Mouse (Mus musculus): Measurements from ENCODE around the gene Duxf3.

GRCm38 (mm10) chr10:58209710-58210467 is 22.6 kb downstream of the Duxf3 start:
- TF ChIP-seq GATA1 (IDR thresholded peaks at IDR 0.05; ENCODE audit: low read length): no peak
- TF ChIP-seq TAL1 (IDR thresholded peaks at IDR 0.05; ENCODE audit: low read length): no peak

Measured in erythroblast, embryonic 14.5 days (primary cell).